Mouse (Mus musculus) adipose tissue, adult 10 weeks (tissue): ENCODE results near the gene Enoph1. TPM values are rescaled to one million over a fixed set of nuclear protein-coding genes. Genes with fewer than 3 reads are reported as not detected.

ENCODE experiments used
- polyA plus RNA-seq: library from polyadenylated mRNA; stranded (reverse); fragments of 350-450 nt; fragmentation: Illumina TruSeq; extraction: RNeasy Lipid Tissue Mini Kit (QIAGEN cat#74804); gene quantifications from one replicate; pipeline ENCODE4 v1.2.3, GENCODE M21; 2014; ENCODE audit warnings: low read depth, low replicate concordance

Gene Enoph1
- polyA plus RNA-seq: 21.2 TPM

GRCm38 (mm10) chr5:100039602-100040142 lies at the start of gene Enoph1, which contains the start of gene Hnrnpdl:
TSS of gene Enoph1 (plus strand) at chr5:100039985.
TSS of gene Hnrnpdl (minus strand) at chr5:100039664.

Other genes with a start within 250 kb of the Enoph1 start
- gene Vamp9, start 133.7 kb upstream of the Enoph1 start, polyA plus RNA-seq: 1.2 TPM
- gene Hnrnpd, start 61.0 kb upstream of the Enoph1 start, polyA plus RNA-seq: 173 TPM
- gene 4930524J08Rik, start 60.9 kb upstream of the Enoph1 start, polyA plus RNA-seq: 2.8 TPM
- 138 TPM for gene Hnrnpdl, start 321 bp upstream of the Enoph1 start, polyA plus RNA-seq
- 241 TPM for gene Tmem150c, start 119.8 kb downstream of the Enoph1 start, polyA plus RNA-seq